Mouse (Mus musculus) frontal cortex, adult 2 months (tissue): ENCODE data around the gene Myo10. TPM values are rescaled to one million over a fixed set of nuclear protein-coding genes. Genes with fewer than 3 reads are reported as not detected.

Source experiments
- DNase-seq, 2 experiments: peaks; one replicate each; pipeline ENCODE4 v3.0.0; 2022; ENCODE audit warnings: low spot score in 1 of 2; ENCODE audit errors: extremely low spot score in 1 of 2
- polyA plus RNA-seq: library from polyadenylated mRNA; depleted of rRNA; stranded (reverse); fragments of >200 nt; gene quantifications from 2 replicates; pipeline ENCODE4 v1.2.3, GENCODE M21; 2012; rRNA removed

Gene Myo10
- 50.5 and 57.3 TPM in 2 replicates for polyA plus RNA-seq

- DNase-seq = peak; percentile 91 to 92
Measured at GRCm38 (mm10) chr15:25622200-25622866, at the start of gene Myo10. Myo10 (plus strand) TSS chr15:25622525.

GRCm38 (mm10) chr15:25573113-25573512, 49.2 kb upstream of the Myo10 start:
- DNase-seq = no peak

GRCm38 (mm10) chr15:25573876-25574601, 48.3 kb upstream of the Myo10 start:
- no peak for DNase-seq

- no peak for DNase-seq
Measured at GRCm38 (mm10) chr15:25577327-25578051, 44.8 kb upstream of the Myo10 start.

DNA sequence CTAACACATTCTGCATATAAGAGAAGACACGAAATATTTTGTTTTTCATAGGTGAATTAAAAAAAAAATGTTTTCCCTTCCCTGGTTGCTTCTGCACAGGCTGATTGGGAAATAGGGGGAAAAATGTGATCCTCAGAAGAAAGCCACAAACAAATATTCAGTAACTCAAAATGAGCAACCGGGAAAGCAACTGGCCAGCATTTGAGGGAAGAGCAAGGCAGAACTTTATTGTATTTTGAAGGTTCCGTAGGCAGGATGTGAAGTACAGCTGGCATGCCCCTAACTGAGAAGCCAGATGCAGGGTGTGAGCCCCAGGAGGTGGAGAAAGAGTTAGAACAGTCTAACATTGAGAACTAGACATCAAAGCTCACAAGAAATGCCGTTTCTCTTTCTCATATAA, 44.0 kb upstream of the Myo10 start:
- no peak for DNase-seq

DNA sequence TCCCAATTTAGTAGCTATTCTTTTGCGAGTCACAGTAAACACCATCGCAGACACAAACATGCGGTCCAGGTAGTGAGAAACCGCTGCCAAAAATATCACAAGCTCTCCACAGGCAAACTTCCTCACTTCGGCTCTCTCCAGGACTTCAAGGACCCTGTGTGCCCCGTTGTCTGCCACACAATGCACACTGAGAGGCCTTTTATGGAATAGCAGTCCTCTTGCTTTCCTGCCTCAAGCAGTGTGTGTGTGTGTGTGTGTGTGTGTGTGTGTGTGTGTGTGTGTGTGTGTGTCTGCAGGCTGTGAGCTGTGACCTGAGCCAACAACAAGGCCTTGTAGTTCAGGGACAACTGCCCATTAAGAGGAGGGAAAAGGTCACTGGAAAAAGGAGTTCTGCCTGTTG, 41.6 kb upstream of the Myo10 start:
- DNase-seq = no peak

- DNase-seq = no peak
Measured at GRCm38 (mm10) chr15:25582055-25582454, 40.3 kb upstream of the Myo10 start.

- DNase-seq = no peak
Measured at GRCm38 (mm10) chr15:25583361-25583760, 39.0 kb upstream of the Myo10 start.

- DNase-seq = no peak
Measured at GRCm38 (mm10) chr15:25586828-25587227, 35.5 kb upstream of the Myo10 start.

GRCm38 (mm10) chr15:25587943-25588342, 34.4 kb upstream of the Myo10 start:
- DNase-seq = no peak

- no peak for DNase-seq
Measured at GRCm38 (mm10) chr15:25589318-25589902, 32.9 kb upstream of the Myo10 start.

DNA sequence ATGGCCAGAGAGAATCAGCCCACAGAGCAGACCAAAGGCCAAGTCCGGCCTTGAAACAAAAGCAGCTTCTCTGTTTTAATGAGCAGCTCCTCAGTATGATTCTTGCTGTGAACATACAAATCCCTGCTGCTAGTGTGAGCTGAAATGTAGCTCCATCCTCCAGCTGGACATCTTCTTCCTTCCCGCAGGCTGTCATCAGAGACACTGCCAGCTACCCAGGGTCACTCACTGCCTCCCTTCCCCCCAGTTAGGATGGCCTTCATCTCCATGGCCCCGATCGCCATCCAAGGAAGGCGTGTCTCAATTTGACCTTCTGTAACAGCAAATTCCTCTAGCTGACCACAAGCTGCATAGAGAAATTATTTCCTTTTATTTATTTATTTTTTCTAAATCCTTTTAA, 32.4 kb upstream of the Myo10 start:
- no peak for DNase-seq

GRCm38 (mm10) chr15:25590891-25591290, 31.4 kb upstream of the Myo10 start:
- no peak for DNase-seq

DNA sequence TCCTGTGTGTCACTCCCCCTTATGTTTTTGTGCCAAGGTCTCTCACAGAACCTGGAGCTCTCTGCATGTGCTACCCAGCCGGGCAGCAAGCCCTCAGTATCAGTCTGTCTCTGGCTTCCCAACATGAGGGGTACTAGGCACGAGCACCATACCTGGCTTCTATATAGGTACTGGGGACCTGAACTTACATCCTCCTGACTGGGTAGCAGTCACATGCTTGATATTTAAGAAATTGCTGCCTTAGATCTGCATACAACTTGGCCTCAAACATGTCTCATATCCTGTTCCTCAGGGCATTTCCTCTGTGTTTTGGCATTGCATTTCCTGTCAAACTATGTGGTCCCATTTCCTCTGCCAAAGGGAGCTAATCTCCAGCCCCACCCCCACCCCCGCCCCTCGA, 30.4 kb upstream of the Myo10 start:
- no peak for DNase-seq

DNA sequence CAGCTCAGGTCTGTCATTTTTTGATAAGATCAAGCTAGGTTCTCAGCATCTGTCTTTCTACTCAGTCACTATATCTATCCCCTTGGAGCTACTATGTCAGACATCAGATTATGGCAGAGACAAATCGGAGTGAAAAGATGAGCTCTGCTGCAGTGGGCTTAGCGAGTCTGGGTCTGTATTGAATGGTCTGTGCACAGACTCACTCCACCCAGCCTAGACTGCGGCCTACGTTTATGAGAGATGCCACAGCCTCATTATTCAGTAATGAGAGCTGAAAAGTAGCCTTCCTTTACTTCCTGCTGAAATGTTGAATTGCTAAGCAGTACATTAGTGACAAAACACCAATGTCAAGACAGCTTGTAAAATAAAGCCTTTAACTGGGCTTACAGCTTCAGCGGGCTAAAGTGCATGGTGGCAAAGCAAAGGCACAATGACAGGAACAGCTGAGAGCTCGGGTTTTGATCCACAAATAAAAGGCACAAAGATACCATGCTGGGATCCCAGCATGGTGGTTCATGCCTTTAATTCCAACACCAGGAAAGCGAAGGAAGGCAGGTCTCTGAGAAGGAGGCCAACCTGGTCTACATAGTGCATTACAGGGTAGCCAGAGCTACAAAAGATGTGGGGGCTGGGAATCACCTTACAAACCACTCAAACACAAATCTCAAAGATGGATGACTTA, 28.7 kb upstream of the Myo10 start:
- DNase-seq = no peak

- no peak for DNase-seq
Measured at GRCm38 (mm10) chr15:25598313-25598712, 24.0 kb upstream of the Myo10 start.

DNA sequence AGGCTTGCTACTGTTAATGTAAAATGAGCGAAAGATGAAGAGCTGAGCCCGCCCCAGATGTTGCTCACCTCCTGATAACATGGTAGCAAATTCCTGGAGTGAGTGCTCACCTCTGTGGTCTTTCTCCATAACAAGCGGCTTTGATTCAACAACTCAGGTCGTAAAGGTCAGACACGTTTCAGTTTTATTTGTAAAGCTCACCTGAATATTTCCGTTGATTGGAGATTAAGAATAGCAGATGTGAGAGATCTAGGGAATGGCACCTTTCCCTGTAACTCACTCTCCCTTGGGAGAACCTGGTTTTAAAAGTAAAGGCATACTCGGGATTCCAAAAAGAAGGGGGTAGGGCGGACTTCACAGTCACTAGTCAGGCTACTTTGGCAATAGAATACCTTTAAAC, 20.0 kb upstream of the Myo10 start:
- DNase-seq = no peak

GRCm38 (mm10) chr15:25603286-25603685, 19.0 kb upstream of the Myo10 start:
- no peak for DNase-seq

DNA sequence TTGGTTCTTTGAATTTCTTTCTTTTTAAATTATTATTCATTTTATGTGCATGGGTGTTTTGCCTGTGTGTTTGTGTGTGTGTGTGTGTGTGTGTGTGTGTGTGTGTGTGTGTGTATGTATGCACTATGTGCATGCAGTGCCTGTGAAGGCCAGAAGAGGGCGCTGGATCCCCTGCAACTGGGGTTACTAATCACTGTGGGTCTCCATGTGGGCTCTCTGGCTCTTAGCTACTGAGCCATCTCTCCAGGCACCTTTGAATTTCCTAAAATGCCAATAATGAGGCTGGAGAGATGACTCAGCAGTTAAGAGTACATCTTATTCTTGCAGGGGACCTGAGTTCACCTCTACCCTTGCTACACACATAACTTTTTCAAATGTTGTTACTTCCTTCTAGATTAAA, 18.1 kb upstream of the Myo10 start:
- no peak for DNase-seq

- no peak for DNase-seq
Measured at GRCm38 (mm10) chr15:25605376-25605775, 16.9 kb upstream of the Myo10 start.

DNA sequence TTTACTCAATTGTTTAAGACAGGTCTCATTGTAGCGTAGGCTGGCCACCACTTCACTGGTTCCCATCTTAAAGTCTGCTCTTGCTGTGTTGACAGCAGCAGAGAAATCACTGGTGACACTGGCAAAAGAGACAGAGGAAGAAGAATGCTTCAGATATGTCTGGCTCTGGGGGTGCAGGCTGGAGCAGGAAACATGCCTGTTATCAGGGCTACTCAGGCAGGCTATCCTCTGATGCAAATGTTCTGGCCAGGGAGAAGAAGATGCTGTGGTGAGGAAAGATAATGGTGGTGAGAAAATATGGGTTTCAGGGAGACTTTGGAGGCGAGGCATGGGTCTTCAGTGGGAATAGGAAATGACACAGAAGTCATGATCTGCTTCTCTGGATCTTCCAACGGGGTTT, 13.6 kb upstream of the Myo10 start:
- DNase-seq = no peak
